Mouse (Mus musculus): ENCODE data around the gene Trim59. TPM values are rescaled to one million over a fixed set of nuclear protein-coding genes. Genes with fewer than 3 reads are reported as not detected.
"Not testable (repeated sequence)": the region's sequence is repeated elsewhere in the genome, so short reads cannot be mapped to it uniquely, and the experiment has no call there.

The Trim59 gene
- total RNA-seq (2017): 29.9 and 34.7 TPM in 2 replicates

GRCm38 (mm10) chr3:69044645-69045399 is at the start of gene Trim59:
TSS of gene Trim59 (minus strand) at chr3:69044755.
- peak; percentile 79 for ATAC-seq (ENCODE audit: extremely low read depth, insufficient number of reproducible peaks, low FRiP score, poor library complexity, severe bottlenecking)

GRCm38 (mm10) chr3:69064005-69064404 is 19.4 kb upstream of the Trim59 start:
- no peak for ATAC-seq (ENCODE audit: extremely low read depth, insufficient number of reproducible peaks, low FRiP score, poor library complexity, severe bottlenecking)

GRCm38 (mm10) chr3:69062764-69063163 is 18.2 kb upstream of the Trim59 start:
- ATAC-seq (ENCODE audit: extremely low read depth, insufficient number of reproducible peaks, low FRiP score, poor library complexity, severe bottlenecking): no peak

- no peak for ATAC-seq (ENCODE audit: extremely low read depth, insufficient number of reproducible peaks, low FRiP score, poor library complexity, severe bottlenecking)
Observed at GRCm38 (mm10) chr3:69060672-69061071, 16.1 kb upstream of the Trim59 start.

- ATAC-seq (ENCODE audit: extremely low read depth, insufficient number of reproducible peaks, low FRiP score, poor library complexity, severe bottlenecking): no peak
Observed at GRCm38 (mm10) chr3:69055871-69056270, 11.3 kb upstream of the Trim59 start.

GRCm38 (mm10) chr3:69054760-69055432 is 10.3 kb upstream of the Trim59 start:
- ATAC-seq (ENCODE audit: extremely low read depth, insufficient number of reproducible peaks, low FRiP score, poor library complexity, severe bottlenecking): no peak

- ATAC-seq (ENCODE audit: extremely low read depth, insufficient number of reproducible peaks, low FRiP score, poor library complexity, severe bottlenecking): no peak
Observed at GRCm38 (mm10) chr3:69051894-69052293, 7.3 kb upstream of the Trim59 start.

- no peak for ATAC-seq (ENCODE audit: extremely low read depth, insufficient number of reproducible peaks, low FRiP score, poor library complexity, severe bottlenecking)
Observed at GRCm38 (mm10) chr3:69049011-69049410, 4.5 kb upstream of the Trim59 start.

GRCm38 (mm10) chr3:69047684-69048083 is 3.1 kb upstream of the Trim59 start:
- ATAC-seq (ENCODE audit: extremely low read depth, insufficient number of reproducible peaks, low FRiP score, poor library complexity, severe bottlenecking): no peak

GRCm38 (mm10) chr3:69046509-69046908 is 2.0 kb upstream of the Trim59 start:
- ATAC-seq (ENCODE audit: extremely low read depth, insufficient number of reproducible peaks, low FRiP score, poor library complexity, severe bottlenecking): no peak

GRCm38 (mm10) chr3:69045750-69046149 is 1.2 kb upstream of the Trim59 start:
- no peak for ATAC-seq (ENCODE audit: extremely low read depth, insufficient number of reproducible peaks, low FRiP score, poor library complexity, severe bottlenecking)

GRCm38 (mm10) chr3:69045400-69045703 is 797 bp upstream of the Trim59 start:
- ATAC-seq (ENCODE audit: extremely low read depth, insufficient number of reproducible peaks, low FRiP score, poor library complexity, severe bottlenecking): no peak

- ATAC-seq (ENCODE audit: extremely low read depth, insufficient number of reproducible peaks, low FRiP score, poor library complexity, severe bottlenecking): peak; percentile 7; the same call in 1 of the 2 replicates
Observed at GRCm38 (mm10) chr3:69044167-69044591, 376 bp downstream of the Trim59 start.

GRCm38 (mm10) chr3:69041298-69041697 is 3.3 kb downstream of the Trim59 start:
- peak; percentile 66 for ATAC-seq (ENCODE audit: extremely low read depth, insufficient number of reproducible peaks, low FRiP score, poor library complexity, severe bottlenecking)

GRCm38 (mm10) chr3:69040105-69040504 is 4.5 kb downstream of the Trim59 start:
- no peak for ATAC-seq (ENCODE audit: extremely low read depth, insufficient number of reproducible peaks, low FRiP score, poor library complexity, severe bottlenecking)

- ATAC-seq (ENCODE audit: extremely low read depth, insufficient number of reproducible peaks, low FRiP score, poor library complexity, severe bottlenecking): 0 out of 2 replicates have a peak, but pooled peaks have one; percentile 23
Observed at GRCm38 (mm10) chr3:69026133-69026783, 18.3 kb downstream of the Trim59 start.

- no peak for ATAC-seq (ENCODE audit: extremely low read depth, insufficient number of reproducible peaks, low FRiP score, poor library complexity, severe bottlenecking)
Observed at GRCm38 (mm10) chr3:69020764-69021163, 23.8 kb downstream of the Trim59 start.

GRCm38 (mm10) chr3:69020285-69020684 is 24.3 kb downstream of the Trim59 start:
- ATAC-seq (ENCODE audit: extremely low read depth, insufficient number of reproducible peaks, low FRiP score, poor library complexity, severe bottlenecking): peak; percentile 34; the same call in 1 of the 2 replicates

- ATAC-seq (ENCODE audit: extremely low read depth, insufficient number of reproducible peaks, low FRiP score, poor library complexity, severe bottlenecking): not testable (repeated sequence)
Observed at GRCm38 (mm10) chr3:69018635-69019034, 25.9 kb downstream of the Trim59 start.

- ATAC-seq (ENCODE audit: extremely low read depth, insufficient number of reproducible peaks, low FRiP score, poor library complexity, severe bottlenecking): peak; percentile 90
Observed at GRCm38 (mm10) chr3:69017181-69017580, 27.4 kb downstream of the Trim59 start.
